Mouse (Mus musculus) B cell, adult 67 days (primary cell): ENCODE measurements around the gene Hax1. TPM values are rescaled to one million over a fixed set of nuclear protein-coding genes. Genes with fewer than 3 reads are reported as not detected.

Experiments used
- total RNA-seq, 2 experiments: library from RNA; stranded (reverse); gene quantifications; 4 replicates each; pipeline ENCODE4 v1.2.4; 2023

Hax1 gene
- total RNA-seq: 10 to 100 TPM; 57.4 to 62.6 TPM

DNA sequence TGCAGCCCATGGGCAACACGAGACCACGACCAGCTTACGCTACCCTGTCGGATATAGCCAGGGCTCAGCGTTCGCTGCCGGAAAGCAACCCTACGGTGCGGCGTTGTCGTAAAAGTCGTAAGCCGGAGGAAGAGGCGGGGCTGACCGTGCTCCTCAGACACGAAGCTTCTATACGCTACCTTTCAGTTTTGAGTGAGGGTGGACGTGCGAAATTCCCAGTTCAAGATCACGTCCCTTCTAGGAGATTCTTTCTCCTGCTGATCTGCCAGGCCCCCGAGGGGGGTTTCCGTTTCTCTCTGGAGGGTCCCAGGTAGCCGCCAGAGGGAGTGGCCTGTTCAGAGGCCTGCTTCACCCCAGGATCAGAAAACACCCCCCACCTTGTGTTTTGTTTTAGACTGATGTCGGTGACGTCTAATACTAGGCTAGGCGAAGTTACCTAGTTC is at the start of gene Hax1:
Gene Hax1 (minus strand): TSS at position 169 of the 443 bp plus-strand sequence.

DNA sequence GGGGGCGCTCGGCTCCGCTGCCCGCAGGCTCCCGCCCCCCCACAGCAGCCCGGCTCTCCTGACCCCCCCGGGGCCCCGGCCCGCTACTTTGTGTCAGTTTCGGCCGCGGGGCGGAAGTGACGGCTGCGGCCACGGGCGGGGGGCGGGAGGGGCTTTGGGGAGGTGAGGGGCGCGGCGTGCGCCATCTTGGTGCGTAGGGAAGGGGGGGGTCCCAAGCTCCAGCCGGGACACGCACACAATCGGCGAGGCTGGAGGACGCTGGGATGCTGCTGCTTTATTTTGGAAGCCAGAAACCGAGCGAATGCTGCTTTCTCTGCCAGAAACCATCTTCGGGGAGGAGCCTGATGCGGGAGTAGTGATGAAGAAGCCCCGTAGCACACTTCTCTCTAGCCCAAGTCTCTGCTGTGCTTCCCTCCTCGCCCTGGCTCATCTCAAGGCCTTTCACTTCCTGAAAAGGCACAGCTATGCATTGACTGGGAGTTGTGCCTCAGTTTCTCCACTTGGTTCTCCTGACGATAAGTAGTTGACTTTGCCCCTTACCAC is 35.3 kb downstream of the Hax1 start, which contains the start of gene Atp8b2:
Gene Atp8b2 (minus strand): TSS at position 288 of the 543 bp plus-strand sequence.

Other genes starting within 250 kb of the Hax1 start
- 1 to 10 TPM in 1 of 2 experiments, under 1 TPM in 1; 0.95 to 1.7 TPM for gene Chrnb2, start 234.1 kb downstream of the Hax1 start, total RNA-seq
- 100 to 1,000 TPM; 118 to 123 TPM for gene Ube2q1, start 225.2 kb downstream of the Hax1 start, total RNA-seq
- gene She, start 167.4 kb downstream of the Hax1 start, total RNA-seq: not detected
- 10 to 100 TPM; 16.5 to 16.8 TPM for gene Il6ra, start 85.6 kb downstream of the Hax1 start, total RNA-seq
- 10 to 100 TPM; 73.8 to 83.4 TPM for gene Atp8b2, start 35.3 kb downstream of the Hax1 start, total RNA-seq
- gene 4933434E20Rik, start 52.9 kb upstream of the Hax1 start, total RNA-seq: 100 to 1,000 TPM; 127 to 129 TPM
- 100 to 1,000 TPM; 320 to 321 TPM for gene Ubap2l, start 53.8 kb upstream of the Hax1 start, total RNA-seq
- gene Tpm3, start 73.9 kb upstream of the Hax1 start, total RNA-seq: 100 to 1,000 TPM; 521 to 571 TPM
- 1 to 10 TPM; 1.7 to 2.3 TPM for gene Nup210l, start 105.4 kb upstream of the Hax1 start, total RNA-seq
- gene Rps27, start 214.9 kb upstream of the Hax1 start, total RNA-seq: over 10,000 TPM; 10,037 to 10,069 TPM
- gene Rab13, start 214.9 kb upstream of the Hax1 start, total RNA-seq: not detected
- 10 to 100 TPM; 88.8 to 93.1 TPM for gene Jtb, start 232.8 kb upstream of the Hax1 start, total RNA-seq
- gene Creb3l4, start 244.7 kb upstream of the Hax1 start, total RNA-seq: not detected
- 10 to 100 TPM; 33.9 to 37.5 TPM for gene Slc39a1, start 249.4 kb upstream of the Hax1 start, total RNA-seq